Mouse (Mus musculus) liver, embryonic 14.5 days (tissue): Measurements from ENCODE around the gene Mn1.

Experiments used
- CTCF ChIP-seq: IDR thresholded peaks from 2 replicates; pipeline ENCODE4 v1.5.1; 2016; ENCODE audit warnings: antibody characterized with exemption, low read depth, control low read depth
- EP300 ChIP-seq: IDR thresholded peaks from 2 replicates; pipeline ENCODE4 v1.6.1; 2016; ENCODE audit warnings: antibody characterized with exemption, low read depth

GRCm38 (mm10) chr5:111398471-111398870 is 18.7 kb upstream of the Mn1 start:
- TF ChIP-seq EP300 (no peak), CTCF (no peak)
